Mouse (Mus musculus) embryonic facial prominence, embryonic 11.5 days (tissue): ENCODE measurements around the gene Gm20388. TPM values are rescaled to one million over a fixed set of nuclear protein-coding genes. Genes with fewer than 3 reads are reported as not detected.
"Not testable (repeated sequence)": the region's sequence is repeated elsewhere in the genome, so short reads cannot be mapped to it uniquely, and the experiment has no call there.

Experiments used
- ATAC-seq: fragments of 200-750 bp; cut with Nextera tagmentation; replicated peaks from 2 replicates; pipeline ENCODE4 v1.8.0; 2017; ENCODE audit warnings: low read depth; ENCODE audit not compliant: insufficient number of reproducible peaks, low FRiP score, low TSS enrichment
- DNase-seq: peaks from one replicate; pipeline ENCODE4 v3.0.0-alpha.2; 2015; ENCODE audit warnings: low spot score
- H3K27ac ChIP-seq: fragments of 300-500 bp; sonication (generic); replicated peaks from 2 replicates; pipeline ENCODE4 v1.5.1; 2014; ENCODE audit warnings: mild to moderate bottlenecking, low read depth, low read length, control low read depth
- H3K27me3 ChIP-seq: fragments of 300-500 bp; sonication (generic); 2 replicates; pipeline ENCODE4 v1.6.1; 2014; ENCODE audit warnings: mild to moderate bottlenecking, low read length, moderate library complexity, mixed read lengths; ENCODE audit not compliant: control insufficient read depth, insufficient read depth
- H3K36me3 ChIP-seq: fragments of 300-500 bp; sonication (generic); replicated peaks from 2 replicates; pipeline ENCODE4 v1.6.1; 2014; ENCODE audit warnings: low read depth, mild to moderate bottlenecking, low read length, moderate library complexity, mixed read lengths; ENCODE audit not compliant: control insufficient read depth, insufficient read depth
- H3K4me1 ChIP-seq: fragments of 300-500 bp; sonication (generic); 2 replicates; pipeline ENCODE4 v1.6.1; 2014; ENCODE audit warnings: low read length, mixed read lengths; ENCODE audit not compliant: control insufficient read depth, insufficient read depth
- H3K4me2 ChIP-seq: fragments of 300-500 bp; sonication (generic); 2 replicates; pipeline ENCODE4 v1.6.1; 2014; ENCODE audit warnings: low read depth, mild to moderate bottlenecking, control low read depth, low read length, moderate library complexity
- H3K4me3 ChIP-seq: fragments of 300-500 bp; sonication (generic); 2 replicates; pipeline ENCODE4 v1.5.1; 2014; ENCODE audit warnings: low read depth, low read length, control low read depth
- H3K9ac ChIP-seq: fragments of 300-500 bp; sonication (generic); replicated peaks from 2 replicates; pipeline ENCODE4 v1.6.1; 2014; ENCODE audit warnings: mild to moderate bottlenecking, control low read depth, low read length
- H3K9me3 ChIP-seq: fragments of 300-500 bp; sonication (generic); replicated peaks from 2 replicates; pipeline ENCODE4 v1.6.1; 2016; ENCODE audit warnings: mild to moderate bottlenecking, low read length, inconsistent platforms, mixed read lengths; ENCODE audit not compliant: control insufficient read depth
- WGBS: fragments of 180-500 bp; shearing (Covaris S2); extraction: QIAGEN DNeasy Blood & Tissue Kit; methylation state at CpG from one replicate; pipeline ENCODE4 v1.1.7; 2014; 5-methylcytosine and 5-hydroxymethylcytosine counted together
- polyA plus RNA-seq: library from polyadenylated mRNA; unstranded; fragments of >200 nt; fragmentation: Nextera tagmentation; extraction: Ambion mirVana; gene quantifications from 2 replicates; pipeline ENCODE4 v1.2.1, GENCODE M21; 2014

The Gm20388 gene
- polyA plus RNA-seq, 1 experiment from 2014 or later: 3.1 TPM

GRCm38 (mm10) chr8:120723025-120723424 is 812.4 kb downstream of the Gm20388 start:
- ATAC-seq: no peak
- no peak overlapping the region for H3K4me2 ChIP-seq
- H3K4me3 ChIP-seq: no peak overlapping the region
- no peaks in the 10 kb centered on the region for H3K4me1 ChIP-seq
- H3K27ac ChIP-seq: no peak overlapping the region
- no peak overlapping the region for H3K9ac ChIP-seq
- H3K36me3 ChIP-seq: no peaks in the 10 kb centered on the region
- H3K9me3 ChIP-seq: no peaks in the 10 kb centered on the region
- DNase-seq: no peak
- no peaks in the 10 kb centered on the region for H3K27me3 ChIP-seq
- WGBS: 74% methylated on average over 6 of the region's 6 CpGs

- H3K4me3 ChIP-seq, H3K9ac ChIP-seq, H3K27ac ChIP-seq, H3K27me3 ChIP-seq, H3K36me3 ChIP-seq, ATAC-seq, H3K4me2 ChIP-seq, H3K4me1 ChIP-seq, DNase-seq, H3K9me3 ChIP-seq: not testable (repeated sequence)
- 89% methylated on average over 2 of the region's 4 CpGs for WGBS
Measured at GRCm38 (mm10) chr8:120724096-120724495, 813.5 kb downstream of the Gm20388 start.

- ATAC-seq (no peak), DNase-seq (no peak)
- H3K4me2 ChIP-seq: no peak overlapping the region
- no peaks in the 10 kb centered on the region for H3K9me3 ChIP-seq
- H3K36me3 ChIP-seq: no peaks in the 10 kb centered on the region
- H3K27me3 ChIP-seq: no peaks in the 10 kb centered on the region
- no peak overlapping the region for H3K4me3 ChIP-seq
- H3K27ac ChIP-seq: no peak overlapping the region
- 58% methylated on average over 17 of the region's 17 CpGs for WGBS
- no peak overlapping the region for H3K9ac ChIP-seq
- no peaks in the 10 kb centered on the region for H3K4me1 ChIP-seq
Measured at GRCm38 (mm10) chr8:120724816-120725575, 814.4 kb downstream of the Gm20388 start.

- WGBS: 82% methylated on average over 5 of the region's 5 CpGs
- H3K27ac ChIP-seq: no peak overlapping the region
- H3K27me3 ChIP-seq: no peaks in the 10 kb centered on the region
- no peak for DNase-seq
- H3K36me3 ChIP-seq: no peaks in the 10 kb centered on the region
- H3K9me3 ChIP-seq: no peaks in the 10 kb centered on the region
- no peak for ATAC-seq
- no peak overlapping the region for H3K4me2 ChIP-seq
- no peak overlapping the region for H3K4me3 ChIP-seq
- H3K4me1 ChIP-seq: no peaks in the 10 kb centered on the region
- H3K9ac ChIP-seq: no peak overlapping the region
Measured at GRCm38 (mm10) chr8:120725576-120725950, 814.9 kb downstream of the Gm20388 start.

- no peak for DNase-seq
- H3K4me1 ChIP-seq: no peaks in the 10 kb centered on the region
- H3K9ac ChIP-seq: no peak overlapping the region
- no peaks in the 10 kb centered on the region for H3K27me3 ChIP-seq
- no peak overlapping the region for H3K27ac ChIP-seq
- H3K4me3 ChIP-seq: no peak overlapping the region
- WGBS: 65% methylated on average over 5 of the region's 5 CpGs
- H3K36me3 ChIP-seq: no peaks in the 10 kb centered on the region
- H3K9me3 ChIP-seq: no peaks in the 10 kb centered on the region
- H3K4me2 ChIP-seq: no peak overlapping the region
- ATAC-seq: no peak
Measured at GRCm38 (mm10) chr8:120726051-120726450, 815.4 kb downstream of the Gm20388 start.

GRCm38 (mm10) chr8:120728488-120729160 is 818.0 kb downstream of the Gm20388 start:
- Histone ChIP-seq H3K4me3 (no peak overlapping the region), H3K4me2 (no peak overlapping the region), H3K9me3 (no peaks in the 10 kb centered on the region), H3K27me3 (no peaks in the 10 kb centered on the region), H3K9ac (no peak overlapping the region), H3K4me1 (no peaks in the 10 kb centered on the region), H3K36me3 (no peaks in the 10 kb centered on the region), H3K27ac (no peak overlapping the region)
- no peak for DNase-seq
- WGBS: 63% methylated on average over 9 of the region's 9 CpGs
- ATAC-seq: no peak

- H3K27me3 ChIP-seq: peaks cover 11% of the 10 kb centered on the region
- ATAC-seq: no peak
- H3K9me3 ChIP-seq: no peaks in the 10 kb centered on the region
- no peaks in the 10 kb centered on the region for H3K36me3 ChIP-seq
- H3K4me3 ChIP-seq: no peak overlapping the region
- 44% methylated on average over 14 of the region's 14 CpGs for WGBS
- no peaks in the 10 kb centered on the region for H3K4me1 ChIP-seq
- DNase-seq: peak; percentile 52
- H3K9ac ChIP-seq: no peak overlapping the region
- no peak overlapping the region for H3K4me2 ChIP-seq
- H3K27ac ChIP-seq: no peak overlapping the region
Measured at GRCm38 (mm10) chr8:120731582-120731981, 820.9 kb downstream of the Gm20388 start.

- DNase-seq: peak; percentile 37
Measured at GRCm38 (mm10) chr8:120732068-120732467, 821.4 kb downstream of the Gm20388 start.

More at GRCm38 (mm10) chr8:120732068-120732467, 821.4 kb downstream of the Gm20388 start:
- H3K36me3 ChIP-seq: no peaks in the 10 kb centered on the region
- H3K27me3 ChIP-seq: peaks cover 11% of the 10 kb centered on the region
- no peaks in the 10 kb centered on the region for H3K4me1 ChIP-seq
- H3K4me2 ChIP-seq: no peak overlapping the region
- no peak for ATAC-seq
- H3K9ac ChIP-seq: no peak overlapping the region
- WGBS: 33% methylated on average over 5 of the region's 6 CpGs
- no peaks in the 10 kb centered on the region for H3K9me3 ChIP-seq
- no peak overlapping the region for H3K4me3 ChIP-seq
- H3K27ac ChIP-seq: no peak overlapping the region
